Mouse (Mus musculus) intestine, embryonic 16.5 days (tissue): ENCODE data around the gene Shmt2. TPM values are rescaled to one million over a fixed set of nuclear protein-coding genes. Genes with fewer than 3 reads are reported as not detected.

Experiments
- ATAC-seq: fragments of 200-750 bp; cut with Nextera tagmentation; 2 replicates; pipeline ENCODE4 v1.8.0; 2017; ENCODE audit warnings: moderate TSS enrichment, moderate library complexity
- H3K27ac ChIP-seq: fragments of 300-500 bp; sonication (generic); 2 replicates; pipeline ENCODE4 v1.5.1; 2014; ENCODE audit warnings: mild to moderate bottlenecking, low read length
- H3K27me3 ChIP-seq: fragments of 300-500 bp; sonication (generic); replicated peaks from 2 replicates; pipeline ENCODE4 v1.6.1; 2014; ENCODE audit warnings: low read length, control low read depth, mixed read lengths; ENCODE audit not compliant: control insufficient read depth, insufficient read depth
- H3K36me3 ChIP-seq: fragments of 300-500 bp; sonication (generic); 2 replicates; pipeline ENCODE4 v1.6.1; 2014; ENCODE audit warnings: low read length, control low read depth; ENCODE audit not compliant: control insufficient read depth, insufficient read depth
- H3K4me1 ChIP-seq: fragments of 300-500 bp; sonication (generic); 2 replicates; pipeline ENCODE4 v1.6.1; 2014; ENCODE audit warnings: low read length, control low read depth, mixed read lengths; ENCODE audit not compliant: control insufficient read depth, insufficient read depth
- H3K4me2 ChIP-seq: fragments of 300-500 bp; sonication (generic); 2 replicates; pipeline ENCODE4 v1.6.1; 2014; ENCODE audit warnings: low read depth, low read length, control low read depth
- H3K4me3 ChIP-seq: fragments of 300-500 bp; sonication (generic); 2 replicates; pipeline ENCODE4 v1.5.1; 2014; ENCODE audit warnings: mild to moderate bottlenecking, low read length
- H3K9ac ChIP-seq: fragments of 300-500 bp; sonication (generic); 2 replicates; pipeline ENCODE4 v1.6.1; 2014; ENCODE audit warnings: low read depth, low read length
- H3K9me3 ChIP-seq: fragments of 300-500 bp; sonication (generic); 2 replicates; pipeline ENCODE4 v1.6.1; 2016; ENCODE audit warnings: low read length, control low read depth; ENCODE audit not compliant: control insufficient read depth
- WGBS: fragments of 180-500 bp; shearing (Covaris S2); extraction: QIAGEN DNeasy Blood & Tissue Kit; methylation state at CpG from one replicate; pipeline ENCODE4 v1.1.7; 2014; 5-methylcytosine and 5-hydroxymethylcytosine counted together
- polyA plus RNA-seq: library from polyadenylated mRNA; unstranded; fragments of >200 nt; fragmentation: Nextera tagmentation; extraction: Ambion mirVana; gene quantifications from 2 replicates; pipeline ENCODE4 v1.2.1, GENCODE M21; 2015

The Shmt2 gene
- polyA plus RNA-seq, 1 experiment from 2014 or later, result 170 TPM

- Histone ChIP-seq H3K27me3 (peaks cover 69% of the 10 kb centered on the region), H3K36me3 (no peaks in the 10 kb centered on the region), H3K27ac (no peak overlapping the region; the same call in 1 of the 2 replicates), H3K9me3 (no peaks in the 10 kb centered on the region), H3K4me2 (peak overlapping the region; percentile 75), H3K4me3 (peak overlapping the region; percentile 46), H3K4me1 (peaks cover 45% of the 10 kb centered on the region), H3K9ac (peak overlapping the region; percentile 32; the same call in 1 of the 2 replicates)
- ATAC-seq, result peak; percentile 40
- under 1% methylated on average over 34 of the region's 35 CpGs for WGBS
Observed at GRCm38 (mm10) chr10:127509051-127509836, 13.0 kb downstream of the Shmt2 start.

DNA sequence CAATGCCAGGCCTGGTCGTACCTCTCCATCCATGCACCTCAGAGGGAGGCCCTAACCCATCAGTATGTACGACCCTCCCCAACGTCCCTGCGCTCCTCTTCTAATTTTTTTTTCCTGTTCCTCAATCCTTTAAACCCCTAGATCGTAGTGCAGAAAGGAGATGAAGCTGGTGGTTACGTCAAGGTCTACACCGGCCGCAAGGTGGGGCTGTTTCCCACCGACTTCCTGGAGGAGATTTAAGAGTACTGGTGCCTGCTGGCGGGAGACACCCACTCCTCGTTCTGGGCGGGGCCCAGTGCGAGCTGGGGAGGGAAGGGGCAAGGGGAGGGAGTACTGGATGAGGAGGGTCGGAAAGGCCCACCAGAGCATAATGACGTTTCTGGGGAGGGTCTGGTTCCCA, 14.0 kb downstream of the Shmt2 start:
- peak overlapping the region; percentile 75 for H3K4me2 ChIP-seq
- H3K9ac ChIP-seq, result no peak overlapping the region
- ATAC-seq, result no peak
- no peaks in the 10 kb centered on the region for H3K9me3 ChIP-seq
- H3K27me3 ChIP-seq, result peaks cover 59% of the 10 kb centered on the region
- no peak overlapping the region for H3K27ac ChIP-seq
- H3K36me3 ChIP-seq, result no peaks in the 10 kb centered on the region
- H3K4me1 ChIP-seq, result peaks cover 36% of the 10 kb centered on the region
- 6% methylated on average over 15 of the region's 15 CpGs for WGBS
- H3K4me3 ChIP-seq, result 0 out of 2 replicates have a peak overlapping the region, but pooled peaks have one; percentile 14

- H3K27me3 ChIP-seq, result no peaks in the 10 kb centered on the region
- H3K9me3 ChIP-seq, result no peaks in the 10 kb centered on the region
- WGBS, result 65% methylated on average over 13 of the region's 13 CpGs
- no peak within 1 kb of the TSS for H3K9ac ChIP-seq
- no peak for ATAC-seq
- H3K4me1 ChIP-seq, result no peaks in the 10 kb centered on the region
- no peak within 1 kb of the TSS for H3K4me3 ChIP-seq
- no peak within 1 kb of the TSS for H3K27ac ChIP-seq
- H3K4me2 ChIP-seq, result no peak within 1 kb of the TSS
- H3K36me3 ChIP-seq, result peaks cover 4% of the 10 kb centered on the region; the same call in 1 of the 2 replicates
Observed at GRCm38 (mm10) chr10:127500894-127501893, 21.1 kb downstream of the Shmt2 start, which contains the start of gene Stac3. TSS of gene Stac3 (plus strand) at chr10:127501686.

DNA sequence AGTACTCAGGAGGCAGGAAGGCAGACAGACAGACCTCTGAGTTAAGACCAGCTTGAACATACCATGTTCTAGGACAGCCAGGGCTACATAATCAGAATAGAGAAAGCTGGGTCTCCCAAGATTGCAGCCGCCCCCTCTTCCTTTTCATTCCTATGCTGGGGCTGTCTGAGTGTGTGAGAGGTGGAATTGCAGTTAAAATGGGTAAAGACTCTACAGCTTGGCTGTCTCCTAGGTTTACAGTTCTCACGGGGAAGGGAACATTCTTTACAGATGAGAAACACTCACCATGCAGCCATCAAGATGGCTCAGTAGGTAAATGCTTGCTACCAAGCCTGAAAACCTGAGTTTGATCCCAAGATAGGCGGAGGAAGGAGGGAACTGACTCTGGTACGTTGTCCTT, 22.2 kb downstream of the Shmt2 start:
- Histone ChIP-seq H3K27ac (no peak overlapping the region), H3K4me3 (no peak overlapping the region), H3K9me3 (no peaks in the 10 kb centered on the region), H3K4me1 (no peaks in the 10 kb centered on the region), H3K4me2 (no peak overlapping the region), H3K9ac (no peak overlapping the region), H3K36me3 (peaks cover 7% of the 10 kb centered on the region; the same call in 1 of the 2 replicates), H3K27me3 (no peaks in the 10 kb centered on the region)
- ATAC-seq, result no peak
- 79% methylated on average over 4 of the region's 4 CpGs for WGBS

DNA sequence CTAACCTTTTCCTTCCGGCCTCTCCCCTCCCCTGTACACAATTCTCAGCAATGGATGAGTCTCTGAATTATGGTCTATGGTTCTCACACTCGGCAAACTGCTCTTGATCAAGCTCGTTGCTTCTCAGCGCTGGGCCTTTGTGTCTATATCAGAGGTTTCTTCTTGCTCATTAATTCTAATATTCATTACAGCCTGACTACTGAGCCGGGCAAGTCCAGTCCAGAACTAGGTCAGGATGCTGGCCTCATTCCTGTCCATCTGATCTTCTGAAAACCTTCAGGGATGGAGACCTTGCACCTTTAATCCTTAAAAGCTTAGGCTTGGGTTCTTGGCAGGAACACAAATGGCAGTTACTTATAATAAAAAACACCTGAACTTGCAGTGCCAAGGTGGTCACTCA, 22.7 kb downstream of the Shmt2 start:
- Histone ChIP-seq H3K9me3 (no peaks in the 10 kb centered on the region), H3K9ac (no peak overlapping the region), H3K27me3 (no peaks in the 10 kb centered on the region), H3K4me2 (no peak overlapping the region), H3K36me3 (peaks cover 12% of the 10 kb centered on the region; the same call in 1 of the 2 replicates), H3K4me3 (no peak overlapping the region), H3K27ac (no peak overlapping the region), H3K4me1 (no peaks in the 10 kb centered on the region)
- ATAC-seq, result no peak
- 80% methylated on average over 5 of the region's 5 CpGs for WGBS

GRCm38 (mm10) chr10:127496156-127496555, 26.1 kb downstream of the Shmt2 start:
- Histone ChIP-seq H3K4me1 (no peaks in the 10 kb centered on the region), H3K27me3 (no peaks in the 10 kb centered on the region), H3K9ac (no peak overlapping the region), H3K27ac (no peak overlapping the region), H3K36me3 (peaks cover 16% of the 10 kb centered on the region), H3K9me3 (no peaks in the 10 kb centered on the region), H3K4me3 (no peak overlapping the region), H3K4me2 (no peak overlapping the region)
- 97% methylated on average over 3 of the region's 3 CpGs for WGBS
- ATAC-seq, result no peak

GRCm38 (mm10) chr10:127492118-127492517, 30.1 kb downstream of the Shmt2 start:
- no peak for ATAC-seq

DNA sequence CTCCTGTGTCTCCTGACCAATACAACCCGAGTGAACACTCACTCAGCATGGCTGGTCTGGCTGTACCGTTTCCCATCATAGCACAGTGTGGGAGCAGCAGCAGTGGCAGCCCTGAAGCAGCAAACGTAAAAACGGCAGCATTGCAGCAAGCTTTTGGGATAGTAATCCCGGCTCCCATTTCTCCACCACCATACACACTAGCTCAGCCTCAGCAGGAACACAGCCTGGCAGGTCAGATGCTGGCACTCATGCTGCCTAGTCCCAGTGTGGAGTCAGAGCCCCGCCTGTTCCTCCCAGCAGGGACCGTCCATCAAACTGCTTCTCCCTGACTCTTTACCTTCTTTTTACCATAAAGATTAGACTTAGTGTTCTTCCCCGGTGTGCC, 31.1 kb downstream of the Shmt2 start:
- no peak for ATAC-seq
- WGBS, result 78% methylated on average over 8 of the region's 8 CpGs
- Histone ChIP-seq H3K9ac (no peak overlapping the region), H3K9me3 (no peaks in the 10 kb centered on the region), H3K27ac (no peak overlapping the region), H3K4me1 (no peaks in the 10 kb centered on the region), H3K36me3 (peaks cover 12% of the 10 kb centered on the region), H3K4me2 (no peak overlapping the region), H3K27me3 (no peaks in the 10 kb centered on the region), H3K4me3 (no peak overlapping the region)

More at GRCm38 (mm10) chr10:127492118-127492517, 30.1 kb downstream of the Shmt2 start:
- Histone ChIP-seq H3K9me3 (no peaks in the 10 kb centered on the region), H3K36me3 (peaks cover 12% of the 10 kb centered on the region), H3K4me3 (no peak overlapping the region), H3K27me3 (no peaks in the 10 kb centered on the region), H3K4me1 (no peaks in the 10 kb centered on the region), H3K9ac (no peak overlapping the region), H3K27ac (no peak overlapping the region), H3K4me2 (no peak overlapping the region)
- 86% methylated on average over 3 of the region's 3 CpGs for WGBS
